Mouse (Mus musculus) gastrocnemius, postnatal 25 days (tissue): ENCODE data around the gene Slc26a8. TPM values are rescaled to one million over a fixed set of nuclear protein-coding genes. Genes with fewer than 3 reads are reported as not detected.
A peak's percentile ranks its signal among the peaks of the same experiment; 100 is the strongest.

Experiments used
- DNase-seq: peaks from one replicate; pipeline ENCODE4 v3.0.0; 2022
- total RNA-seq, 2 experiments: library from RNA; stranded (reverse); gene quantifications; 1 replicate in 1 of 2; 2 replicates in 1 of 2; pipeline ENCODE4 v1.2.3; 2021

Gene Slc26a8
- total RNA-seq, 2 experiments from 2014 or later: 0.27 TPM; not detected in 1

GRCm38 (mm10) chr17:28698672-28699071, 8.6 kb upstream of the Slc26a8 start:
- no peak for DNase-seq

GRCm38 (mm10) chr17:28698245-28698644, 8.2 kb upstream of the Slc26a8 start:
- no peak for DNase-seq

GRCm38 (mm10) chr17:28697290-28698195, 7.5 kb upstream of the Slc26a8 start:
- peak; percentile 31 for DNase-seq

- no peak for DNase-seq
Measured at GRCm38 (mm10) chr17:28696641-28697040, 6.6 kb upstream of the Slc26a8 start.

GRCm38 (mm10) chr17:28694832-28695231, 4.8 kb upstream of the Slc26a8 start:
- DNase-seq: no peak

- no peak for DNase-seq
Measured at GRCm38 (mm10) chr17:28694078-28694477, 4.0 kb upstream of the Slc26a8 start.

GRCm38 (mm10) chr17:28693086-28693485, 3.1 kb upstream of the Slc26a8 start:
- DNase-seq: no peak

GRCm38 (mm10) chr17:28692341-28692710, 2.3 kb upstream of the Slc26a8 start:
- peak; percentile 35 for DNase-seq

- peak; percentile 66 for DNase-seq
Measured at GRCm38 (mm10) chr17:28691687-28692340, 1.8 kb upstream of the Slc26a8 start.

GRCm38 (mm10) chr17:28690776-28691686, 998 bp upstream of the Slc26a8 start, which contains the start of gene Mapk14:
Gene Mapk14, plus strand, starts transcription at chr17:28691329.
- peak; percentile 100 for DNase-seq

GRCm38 (mm10) chr17:28687354-28687753, 2.7 kb downstream of the Slc26a8 start:
- no peak for DNase-seq

- DNase-seq: no peak
Measured at GRCm38 (mm10) chr17:28684631-28685030, 5.4 kb downstream of the Slc26a8 start.

GRCm38 (mm10) chr17:28683601-28684000, 6.4 kb downstream of the Slc26a8 start:
- DNase-seq: no peak

- no peak for DNase-seq
Measured at GRCm38 (mm10) chr17:28682311-28683084, 7.5 kb downstream of the Slc26a8 start.

GRCm38 (mm10) chr17:28659564-28659963, 30.5 kb downstream of the Slc26a8 start:
- no peak for DNase-seq

GRCm38 (mm10) chr17:28657936-28658335, 32.1 kb downstream of the Slc26a8 start:
- DNase-seq: no peak

GRCm38 (mm10) chr17:28650268-28650667, 39.8 kb downstream of the Slc26a8 start:
- DNase-seq: no peak

GRCm38 (mm10) chr17:28648607-28649370, 41.2 kb downstream of the Slc26a8 start:
- no peak for DNase-seq

GRCm38 (mm10) chr17:28646221-28646620, 43.8 kb downstream of the Slc26a8 start:
- DNase-seq: no peak

GRCm38 (mm10) chr17:28644112-28644511, 45.9 kb downstream of the Slc26a8 start:
- no peak for DNase-seq

- no peak for DNase-seq
Measured at GRCm38 (mm10) chr17:28643697-28644096, 46.3 kb downstream of the Slc26a8 start.
